Mouse (Mus musculus): ENCODE data around the gene Plekhm2. TPM values are rescaled to one million over a fixed set of nuclear protein-coding genes. Genes with fewer than 3 reads are reported as not detected.

The Plekhm2 gene
- total RNA-seq, 2 experiments from 2014 or later: 24.3 to 32.7 TPM

Other genes with a start within 250 kb of the Plekhm2 start
- gene Clcnkb, start 248.9 kb downstream of the Plekhm2 start, total RNA-seq (2021): not detected
- gene Hspb7, start 244.1 kb downstream of the Plekhm2 start, total RNA-seq (2021): 1,000 to 10,000 TPM in 1 of 2 experiments, 100 to 1,000 TPM in 1; 347 to 1,168 TPM
- 1 to 10 TPM in 1 of 2 experiments, under 1 TPM in 1; 0.91 to 1.0 TPM for gene Srarp, start 228.8 kb downstream of the Plekhm2 start, total RNA-seq (2021)
- gene Zbtb17, start 220.2 kb downstream of the Plekhm2 start, total RNA-seq (2021): 10 to 100 TPM; 24.7 to 25.5 TPM
- 10 to 100 TPM; 18.6 to 19.9 TPM for gene Spen, start 126.3 kb downstream of the Plekhm2 start, total RNA-seq (2021)
- gene Fblim1, start 58.8 kb downstream of the Plekhm2 start, total RNA-seq (2021): 1 to 10 TPM; 1.5 to 4.7 TPM
- 1 to 10 TPM; 1.2 to 2.3 TPM for gene Tmem82, start 46.3 kb downstream of the Plekhm2 start, total RNA-seq (2021)
- 10 to 100 TPM; 14.7 to 14.8 TPM for gene Slc25a34, start 41.1 kb downstream of the Plekhm2 start, total RNA-seq (2021)
- 1 to 10 TPM; 1.4 to 2.3 TPM for gene Rsc1a1, start 20.7 kb upstream of the Plekhm2 start, total RNA-seq (2021)
- gene Ddi2, start 58.5 kb upstream of the Plekhm2 start, total RNA-seq (2021): 10 to 100 TPM; 34.4 to 42.4 TPM
- gene Agmat, start 81.8 kb upstream of the Plekhm2 start, total RNA-seq (2021): under 1 TPM in 1 of 2 experiments, not detected in 1; 0.20 TPM
- 10 to 100 TPM; 10.1 to 12.0 TPM for gene Dnajc16, start 126.0 kb upstream of the Plekhm2 start, total RNA-seq (2021)
- gene Casp9, start 128.7 kb upstream of the Plekhm2 start, total RNA-seq (2021): 1 to 10 TPM; 2.0 TPM
- gene Cela2a, start 161.3 kb upstream of the Plekhm2 start, total RNA-seq (2021): not detected
- gene Ctrc, start 181.5 kb upstream of the Plekhm2 start, total RNA-seq (2021): not detected
- 1 to 10 TPM; 5.6 to 8.7 TPM for gene Efhd2, start 210.0 kb upstream of the Plekhm2 start, total RNA-seq (2021)